Mouse (Mus musculus): ENCODE data around the gene Cxcr4. TPM values are rescaled to one million over a fixed set of nuclear protein-coding genes. Genes with fewer than 3 reads are reported as not detected.

Cxcr4 gene
- polyA plus RNA-seq, 1 experiment from 2014 or later = 3.1 TPM

GRCm38 (mm10) chr1:128594353-128595104, 2.4 kb upstream of the Cxcr4 start:
- peaks cover 43% of the 10 kb centered on the region for H3K27me3 ChIP-seq
- WGBS = 46% methylated on average over 12 of the region's 12 CpGs
- no peak overlapping the region for H3K4me3 ChIP-seq
- no peaks in the 10 kb centered on the region for H3K36me3 ChIP-seq
- H3K4me2 ChIP-seq = no peak overlapping the region
- ATAC-seq (ENCODE audit: insufficient number of reproducible peaks, low FRiP score, low TSS enrichment, low read depth) = no peak
- H3K9me3 ChIP-seq = no peaks in the 10 kb centered on the region
- H3K4me1 ChIP-seq = peaks cover 26% of the 10 kb centered on the region
- no peak overlapping the region for H3K9ac ChIP-seq
- no peak overlapping the region for H3K27ac ChIP-seq

GRCm38 (mm10) chr1:128592961-128593501, 938 bp upstream of the Cxcr4 start:
- Histone ChIP-seq H3K27me3 (peaks cover 52% of the 10 kb centered on the region), H3K9me3 (no peaks in the 10 kb centered on the region), H3K36me3 (no peaks in the 10 kb centered on the region), H3K4me3 (peak overlapping the region; percentile 50), H3K4me1 (peaks cover 26% of the 10 kb centered on the region), H3K4me2 (peak overlapping the region; percentile 87), H3K9ac (no peak overlapping the region), H3K27ac (no peak overlapping the region)
- WGBS = 2% methylated on average over 24 of the region's 24 CpGs
- ATAC-seq (ENCODE audit: insufficient number of reproducible peaks, low FRiP score, low TSS enrichment, low read depth) = 0 out of 2 replicates have a peak, but pooled peaks have one; percentile 26

- Histone ChIP-seq H3K9ac (peak overlapping the region; percentile 20; the same call in 1 of the 2 replicates), H3K27ac (no peak overlapping the region)
Observed at GRCm38 (mm10) chr1:128591721-128592210, 327 bp downstream of the Cxcr4 start.

GRCm38 (mm10) chr1:128590816-128591720, 1.0 kb downstream of the Cxcr4 start:
- Histone ChIP-seq H3K9ac (peak overlapping the region; percentile 28), H3K36me3 (no peaks in the 10 kb centered on the region), H3K27ac (no peak overlapping the region), H3K9me3 (no peaks in the 10 kb centered on the region), H3K27me3 (peaks cover 52% of the 10 kb centered on the region), H3K4me1 (peaks cover 26% of the 10 kb centered on the region), H3K4me3 (peak overlapping the region; percentile 50), H3K4me2 (peak overlapping the region; percentile 87)
- whole genome bisulfite sequencing = under 1% methylated on average over 63 of the region's 63 CpGs
- ATAC-seq (ENCODE audit: insufficient number of reproducible peaks, low FRiP score, low TSS enrichment, low read depth) = no peak

More at GRCm38 (mm10) chr1:128591721-128592210, 327 bp downstream of the Cxcr4 start:
- H3K4me1 ChIP-seq = peaks cover 26% of the 10 kb centered on the region
- no peaks in the 10 kb centered on the region for H3K36me3 ChIP-seq
- WGBS = under 1% methylated on average over 20 of the region's 20 CpGs
- peak overlapping the region; percentile 50 for H3K4me3 ChIP-seq
- peaks cover 52% of the 10 kb centered on the region for H3K27me3 ChIP-seq
- H3K9me3 ChIP-seq = no peaks in the 10 kb centered on the region
- H3K4me2 ChIP-seq = peak overlapping the region; percentile 87
- ATAC-seq (ENCODE audit: insufficient number of reproducible peaks, low FRiP score, low TSS enrichment, low read depth) = no peak

GRCm38 (mm10) chr1:128590011-128590410, 2.1 kb downstream of the Cxcr4 start:
- Histone ChIP-seq H3K4me1 (peaks cover 26% of the 10 kb centered on the region), H3K4me2 (no peak overlapping the region), H3K9ac (no peak overlapping the region), H3K27me3 (peaks cover 45% of the 10 kb centered on the region), H3K27ac (no peak overlapping the region), H3K9me3 (no peaks in the 10 kb centered on the region), H3K36me3 (no peaks in the 10 kb centered on the region), H3K4me3 (0 out of 2 replicates have a peak overlapping the region, but pooled peaks have one; percentile 50)
- ATAC-seq (ENCODE audit: insufficient number of reproducible peaks, low FRiP score, low TSS enrichment, low read depth) = no peak
- WGBS = 18% methylated on average over 6 of the region's 6 CpGs

- Histone ChIP-seq H3K4me2 (no peak overlapping the region), H3K4me1 (peaks cover 26% of the 10 kb centered on the region), H3K4me3 (no peak overlapping the region), H3K36me3 (no peaks in the 10 kb centered on the region), H3K9ac (no peak overlapping the region), H3K27ac (no peak overlapping the region), H3K27me3 (peaks cover 40% of the 10 kb centered on the region), H3K9me3 (no peaks in the 10 kb centered on the region)
- ATAC-seq (ENCODE audit: insufficient number of reproducible peaks, low FRiP score, low TSS enrichment, low read depth) = no peak
- 93% methylated on average over 9 of the region's 9 CpGs for WGBS
Observed at GRCm38 (mm10) chr1:128589488-128589887, 2.6 kb downstream of the Cxcr4 start.

- no peak overlapping the region for H3K4me3 ChIP-seq
- no peak overlapping the region for H3K9ac ChIP-seq
- H3K27me3 ChIP-seq = peaks cover 36% of the 10 kb centered on the region
- no peak for ATAC-seq (ENCODE audit: insufficient number of reproducible peaks, low FRiP score, low TSS enrichment, low read depth)
- H3K4me2 ChIP-seq = no peak overlapping the region
- peaks cover 22% of the 10 kb centered on the region for H3K4me1 ChIP-seq
- H3K9me3 ChIP-seq = no peaks in the 10 kb centered on the region
- H3K27ac ChIP-seq = no peak overlapping the region
- 69% methylated on average over 2 of the region's 2 CpGs for WGBS
- no peaks in the 10 kb centered on the region for H3K36me3 ChIP-seq
Observed at GRCm38 (mm10) chr1:128588337-128588736, 3.8 kb downstream of the Cxcr4 start.

GRCm38 (mm10) chr1:128586928-128587780, 4.9 kb downstream of the Cxcr4 start:
- no peak overlapping the region for H3K4me2 ChIP-seq
- H3K4me1 ChIP-seq = peaks cover 14% of the 10 kb centered on the region
- no peak for ATAC-seq (ENCODE audit: insufficient number of reproducible peaks, low FRiP score, low TSS enrichment, low read depth)
- peaks cover 27% of the 10 kb centered on the region for H3K27me3 ChIP-seq
- WGBS = 72% methylated on average over 8 of the region's 8 CpGs
- H3K4me3 ChIP-seq = no peak overlapping the region
- H3K36me3 ChIP-seq = no peaks in the 10 kb centered on the region
- no peak overlapping the region for H3K9ac ChIP-seq
- H3K27ac ChIP-seq = no peak overlapping the region
- no peaks in the 10 kb centered on the region for H3K9me3 ChIP-seq

GRCm38 (mm10) chr1:128586162-128586927, 5.7 kb downstream of the Cxcr4 start:
- ATAC-seq (ENCODE audit: insufficient number of reproducible peaks, low FRiP score, low TSS enrichment, low read depth) = no peak
- H3K9ac ChIP-seq = no peak overlapping the region
- H3K36me3 ChIP-seq = no peaks in the 10 kb centered on the region
- H3K4me2 ChIP-seq = no peak overlapping the region
- H3K4me1 ChIP-seq = peaks cover 8% of the 10 kb centered on the region
- WGBS = 76% methylated on average over 8 of the region's 8 CpGs
- H3K27ac ChIP-seq = no peak overlapping the region
- no peaks in the 10 kb centered on the region for H3K9me3 ChIP-seq
- H3K27me3 ChIP-seq = peaks cover 22% of the 10 kb centered on the region
- no peak overlapping the region for H3K4me3 ChIP-seq

GRCm38 (mm10) chr1:128585396-128586161, 6.5 kb downstream of the Cxcr4 start:
- WGBS = 64% methylated on average over 3 of the region's 3 CpGs
- no peak overlapping the region for H3K27ac ChIP-seq

More at GRCm38 (mm10) chr1:128585396-128586161, 6.5 kb downstream of the Cxcr4 start:
- Histone ChIP-seq H3K9me3 (no peaks in the 10 kb centered on the region), H3K4me3 (no peak overlapping the region), H3K27me3 (peaks cover 15% of the 10 kb centered on the region), H3K4me1 (peaks cover 1% of the 10 kb centered on the region), H3K9ac (no peak overlapping the region), H3K4me2 (no peak overlapping the region), H3K36me3 (no peaks in the 10 kb centered on the region)
- ATAC-seq (ENCODE audit: insufficient number of reproducible peaks, low FRiP score, low TSS enrichment, low read depth) = no peak

Data from limb, embryonic 15.5 days (tissue).